ENCODE assay signal across 8 mouse cellular contexts in genomic region chr12:71310068-71310931, GRCm38 (mm10). TPM values are rescaled to one million over a fixed set of nuclear protein-coding genes. Genes with fewer than 3 reads are reported as not detected.
A peak's percentile ranks its signal among the peaks of the same experiment; 100 is the strongest.
DNase-seq lines count a peak whose midpoint lies in the region; ATAC-seq lines count a peak whose summit lies in the region.

No protein-coding gene starts in this region.

- no peaks in the 10 kb centered on the region for H3K9me3 ChIP-seq in embryonic facial prominence, embryonic 15.5 days (replicated peaks)
- no peaks in the 10 kb centered on the region for H3K9me3 ChIP-seq in hindbrain, embryonic 11.5 days (ENCODE audit: control insufficient read depth, low read length)
- H3K9me3 ChIP-seq in limb, embryonic 15.5 days = no peaks in the 10 kb centered on the region
- no peaks in the 10 kb centered on the region for H3K9me3 ChIP-seq in neural tube, embryonic 13.5 days

- peak overlapping the region; percentile 87 for H3K4me3 ChIP-seq in embryonic facial prominence, embryonic 15.5 days (replicated peaks)
- H3K4me3 ChIP-seq in hindbrain, embryonic 11.5 days (ENCODE audit: low read depth, low read length) = peak overlapping the region; percentile 86
- H3K4me3 ChIP-seq in limb, embryonic 15.5 days = peak overlapping the region; percentile 86
- peak overlapping the region; percentile 89 for H3K4me3 ChIP-seq in neural tube, embryonic 13.5 days

- WGBS in embryonic facial prominence, embryonic 15.5 days = under 1% methylated on average over 56 of the region's 56 CpGs
- under 1% methylated on average over 52 of the region's 56 CpGs for WGBS in hindbrain, embryonic 11.5 days
- WGBS in limb, embryonic 15.5 days = under 1% methylated on average over 56 of the region's 56 CpGs
- WGBS in neural tube, embryonic 13.5 days = under 1% methylated on average over 53 of the region's 56 CpGs

- ATAC-seq in embryonic facial prominence, embryonic 15.5 days (ENCODE audit: insufficient number of reproducible peaks, low FRiP score, low TSS enrichment, low read depth) = peak; percentile 39
- peak; percentile 64 for ATAC-seq in hindbrain, embryonic 11.5 days (ENCODE audit: low FRiP score)
- 0 out of 2 replicates have a peak, but pooled peaks have one; percentile 31 for ATAC-seq in limb, embryonic 15.5 days (ENCODE audit: insufficient number of reproducible peaks, low FRiP score, low TSS enrichment, low read depth)
- peak; percentile 71 for ATAC-seq in neural tube, embryonic 13.5 days (ENCODE audit: low read depth)

- H3K27me3 ChIP-seq in embryonic facial prominence, embryonic 15.5 days = no peaks in the 10 kb centered on the region; the same call in 1 of the 2 replicates
- H3K27me3 ChIP-seq in hindbrain, embryonic 11.5 days (ENCODE audit: control insufficient read depth, insufficient read depth, low read length) = no peaks in the 10 kb centered on the region
- no peaks in the 10 kb centered on the region for H3K27me3 ChIP-seq in limb, embryonic 15.5 days
- no peaks in the 10 kb centered on the region; the same call in 1 of the 2 replicates for H3K27me3 ChIP-seq in neural tube, embryonic 13.5 days

- intact Hi-C loops in heart, postnatal 25 days (cut with DNase I) = loop anchor here (2.0 to 5.0 kb wide), 2 partner anchors 127 to 393 kb away; no protein-coding TSS in a partner anchor

- H3K4me1 ChIP-seq in embryonic facial prominence, embryonic 15.5 days = peaks cover 17% of the 10 kb centered on the region; the same call in 1 of the 2 replicates
- no peaks in the 10 kb centered on the region for H3K4me1 ChIP-seq in hindbrain, embryonic 11.5 days (replicated peaks; ENCODE audit: control insufficient read depth, insufficient read depth, low read length)
- H3K4me1 ChIP-seq in limb, embryonic 15.5 days = peaks cover 16% of the 10 kb centered on the region; the same call in 1 of the 2 replicates
- peaks cover 25% of the 10 kb centered on the region for H3K4me1 ChIP-seq in neural tube, embryonic 13.5 days (replicated peaks)

- H3K4me2 ChIP-seq in embryonic facial prominence, embryonic 15.5 days (replicated peaks) = peak overlapping the region; percentile 88
- H3K4me2 ChIP-seq in hindbrain, embryonic 11.5 days (replicated peaks; ENCODE audit: low read depth, low read length) = peak overlapping the region; percentile 96
- H3K4me2 ChIP-seq in limb, embryonic 15.5 days = peak overlapping the region; percentile 88
- H3K4me2 ChIP-seq in neural tube, embryonic 13.5 days = peak overlapping the region; percentile 68

- peaks cover 19% of the 10 kb centered on the region for H3K36me3 ChIP-seq in embryonic facial prominence, embryonic 15.5 days
- no peaks in the 10 kb centered on the region for H3K36me3 ChIP-seq in hindbrain, embryonic 11.5 days (ENCODE audit: control insufficient read depth, insufficient read depth, low read length)
- peaks cover 13% of the 10 kb centered on the region for H3K36me3 ChIP-seq in limb, embryonic 15.5 days
- H3K36me3 ChIP-seq in neural tube, embryonic 13.5 days = peaks cover 27% of the 10 kb centered on the region

- peak overlapping the region; percentile 78 for H3K9ac ChIP-seq in embryonic facial prominence, embryonic 15.5 days
- H3K9ac ChIP-seq in hindbrain, embryonic 11.5 days (ENCODE audit: low read depth, low read length) = peak overlapping the region; percentile 71
- peak overlapping the region; percentile 82 for H3K9ac ChIP-seq in limb, embryonic 15.5 days
- peak overlapping the region; percentile 97 for H3K9ac ChIP-seq in neural tube, embryonic 13.5 days

- DNase-seq in heart, adult 11 months = peak; percentile 93
- DNase-seq in heart, postnatal 25 days (ENCODE audit: low spot score) = no peak
- DNase-seq in adrenal gland, postnatal 14 days = peak; percentile 43
- peak; percentile 68 for DNase-seq in hindbrain, embryonic 11.5 days (ENCODE audit: low spot score)
- no peak for DNase-seq in natural killer cell, adult 2 months (ENCODE audit: low spot score in 2 of 2)

- H3K27ac ChIP-seq in embryonic facial prominence, embryonic 15.5 days (replicated peaks) = peak overlapping the region; percentile 95
- H3K27ac ChIP-seq in hindbrain, embryonic 11.5 days (ENCODE audit: low read depth, low read length) = peak overlapping the region; percentile 90
- peak overlapping the region; percentile 91 for H3K27ac ChIP-seq in limb, embryonic 15.5 days
- H3K27ac ChIP-seq in neural tube, embryonic 13.5 days (replicated peaks) = peak overlapping the region; percentile 95

RNA-seq across cellular contexts. Expression of gene Dact1, which starts 0.6 kb away (rescaled TPM):
- total RNA-seq in heart, postnatal 25 days (2021) = 1 to 10 TPM; 5.0 to 5.8 TPM
- 19.3 and 22.7 TPM in 2 replicates for total RNA-seq in adrenal gland, postnatal 14 days (2021)
- polyA plus RNA-seq in embryonic facial prominence, embryonic 15.5 days (2015; fragmentation: Nextera tagmentation; extraction: Ambion mirVana) = 18.4 and 19.9 TPM in 2 replicates
- 15.3 and 17.5 TPM in 2 replicates for polyA plus RNA-seq in hindbrain, embryonic 11.5 days (2014; fragmentation: Nextera tagmentation; extraction: Ambion mirVana)
- polyA plus RNA-seq in limb, embryonic 15.5 days (2015; fragmentation: Nextera tagmentation; extraction: Ambion mirVana) = 11.0 and 12.2 TPM in 2 replicates
- 38.5 and 41.0 TPM in 2 replicates for polyA plus RNA-seq in neural tube, embryonic 13.5 days (2015; fragmentation: Nextera tagmentation; extraction: Ambion mirVana)

Comparison
In these comparisons a context has a peak if more than half of its experiments do, and no peak if none do; other contexts are left out.
1. DNase-seq: peak in heart, adult 11 months (single experiment), adrenal gland, postnatal 14 days (single experiment) and hindbrain, embryonic 11.5 days (single experiment); none in heart, postnatal 25 days (single experiment) and natural killer cell, adult 2 months (0 of 2).
2. Peak in every context shown above with its lines, with median percentiles within 50 percentile points of each other: ATAC-seq, H3K27ac ChIP-seq, H3K4me2 ChIP-seq, H3K4me3 ChIP-seq and H3K9ac ChIP-seq.